8 mouse cellular contexts compared by ENCODE assay signal in genomic region chr19:43753226-43753835, GRCm38 (mm10). TPM values are rescaled to one million over a fixed set of nuclear protein-coding genes. Genes with fewer than 3 reads are reported as not detected.
A peak's percentile ranks its signal among the peaks of the same experiment; 100 is the strongest.
DNase-seq lines count a peak whose midpoint lies in the region; ATAC-seq lines count a peak whose summit lies in the region.

No protein-coding gene starts in this region.

- peak; percentile 89 for DNase-seq in 3T3-L1 (ENCODE audit: low read depth, low spot score)
- peak; percentile 95 for DNase-seq in adrenal gland, postnatal 10 days
- DNase-seq in kidney, adult 18-20 months, result peak; percentile 94
- DNase-seq in limb, embryonic 10.5 days (ENCODE audit: low spot score), result no peak
- peak; percentile 80 to 87 for DNase-seq in spleen, adult 18-20 months

- H3K4me2 ChIP-seq in embryonic facial prominence, embryonic 12.5 days (replicated peaks), result peak overlapping the region; percentile 57
- peak overlapping the region; percentile 62 for H3K4me2 ChIP-seq in midbrain, embryonic 12.5 days (replicated peaks)

- 1% methylated on average over 24 of the region's 24 CpGs for WGBS in embryonic facial prominence, embryonic 12.5 days
- 1% methylated on average over 24 of the region's 24 CpGs for WGBS in limb, embryonic 10.5 days
- WGBS in midbrain, embryonic 12.5 days, result 2% methylated on average over 23 of the region's 24 CpGs

- peak; percentile 82 for ATAC-seq in embryonic facial prominence, embryonic 12.5 days (ENCODE audit: insufficient number of reproducible peaks, insufficient read depth, low FRiP score, low TSS enrichment)
- peak; percentile 89 for ATAC-seq in granulocyte monocyte progenitor cell, adult 5-6 weeks (replicated peaks; ENCODE audit: poor library complexity, severe bottlenecking)
- peak; percentile 89 for ATAC-seq in midbrain, embryonic 12.5 days (ENCODE audit: low FRiP score, low read depth)

- H3K36me3 ChIP-seq in embryonic facial prominence, embryonic 12.5 days, result peaks cover 16% of the 10 kb centered on the region
- peaks cover 28% of the 10 kb centered on the region for H3K36me3 ChIP-seq in limb, embryonic 10.5 days
- peaks cover 21% of the 10 kb centered on the region for H3K36me3 ChIP-seq in midbrain, embryonic 12.5 days

- H3K9me3 ChIP-seq in embryonic facial prominence, embryonic 12.5 days, result no peaks in the 10 kb centered on the region
- no peaks in the 10 kb centered on the region for H3K9me3 ChIP-seq in limb, embryonic 10.5 days (replicated peaks)
- no peaks in the 10 kb centered on the region for H3K9me3 ChIP-seq in midbrain, embryonic 12.5 days

- no peaks in the 10 kb centered on the region for H3K27me3 ChIP-seq in embryonic facial prominence, embryonic 12.5 days
- no peaks in the 10 kb centered on the region for H3K27me3 ChIP-seq in limb, embryonic 10.5 days (ENCODE audit: low read depth, poor library complexity, severe bottlenecking)
- no peaks in the 10 kb centered on the region for H3K27me3 ChIP-seq in midbrain, embryonic 12.5 days

- peak overlapping the region; percentile 75 for H3K9ac ChIP-seq in embryonic facial prominence, embryonic 12.5 days
- H3K9ac ChIP-seq in midbrain, embryonic 12.5 days (replicated peaks), result peak overlapping the region; percentile 74

- H3K27ac ChIP-seq in embryonic facial prominence, embryonic 12.5 days, result peak overlapping the region; percentile 95
- H3K27ac ChIP-seq in limb, embryonic 10.5 days, result peak overlapping the region; percentile 96
- H3K27ac ChIP-seq in midbrain, embryonic 12.5 days (replicated peaks), result peak overlapping the region; percentile 95

- H3K4me3 ChIP-seq in embryonic facial prominence, embryonic 12.5 days, result peak overlapping the region; percentile 63
- peak overlapping the region; percentile 75 for H3K4me3 ChIP-seq in limb, embryonic 10.5 days
- H3K4me3 ChIP-seq in midbrain, embryonic 12.5 days, result peak overlapping the region; percentile 70

- no peaks in the 10 kb centered on the region for H3K4me1 ChIP-seq in embryonic facial prominence, embryonic 12.5 days
- H3K4me1 ChIP-seq in limb, embryonic 10.5 days, result peaks cover 15% of the 10 kb centered on the region
- H3K4me1 ChIP-seq in midbrain, embryonic 12.5 days, result peaks cover 10% of the 10 kb centered on the region

RNA-seq across cellular contexts. Expression of gene Cox15, which starts 0.5 kb away (rescaled TPM):
- total RNA-seq in adrenal gland, postnatal 10 days (2021), result 10 to 100 TPM; 34.9 to 44.9 TPM
- 14.8 and 15.3 TPM in 2 replicates for polyA plus RNA-seq in embryonic facial prominence, embryonic 12.5 days (2016; fragmentation: Nextera tagmentation; extraction: Ambion mirVana)
- total RNA-seq in granulocyte monocyte progenitor cell, adult 5-6 weeks (2014; fragmentation: Nextera tagmentation), result 9.6 and 12.8 TPM in 2 replicates
- 14.7 and 17.1 TPM in 2 replicates for total RNA-seq in granulocyte monocyte progenitor cell, adult 5-6 weeks (2017)
- polyA plus RNA-seq in limb, embryonic 10.5 days (2016; fragmentation: Nextera tagmentation; extraction: Ambion mirVana), result 14.6 and 15.4 TPM in 2 replicates
- polyA plus RNA-seq in midbrain, embryonic 12.5 days (2016; fragmentation: Nextera tagmentation; extraction: Ambion mirVana), result 12.8 and 13.6 TPM in 2 replicates

RNA-seq across cellular contexts. Expression of gene Cutc, which starts 0.5 kb away (rescaled TPM):
- total RNA-seq in adrenal gland, postnatal 10 days (2021), result 10 to 100 TPM; 15.7 to 18.7 TPM
- polyA plus RNA-seq in embryonic facial prominence, embryonic 12.5 days (2016; fragmentation: Nextera tagmentation; extraction: Ambion mirVana), result 11.1 and 13.0 TPM in 2 replicates
- 29.7 and 33.8 TPM in 2 replicates for total RNA-seq in granulocyte monocyte progenitor cell, adult 5-6 weeks (2014; fragmentation: Nextera tagmentation)
- 22.3 and 46.1 TPM in 2 replicates for total RNA-seq in granulocyte monocyte progenitor cell, adult 5-6 weeks (2017)
- 12.3 and 13.1 TPM in 2 replicates for polyA plus RNA-seq in limb, embryonic 10.5 days (2016; fragmentation: Nextera tagmentation; extraction: Ambion mirVana)
- 10.6 and 11.2 TPM in 2 replicates for polyA plus RNA-seq in midbrain, embryonic 12.5 days (2016; fragmentation: Nextera tagmentation; extraction: Ambion mirVana)

RNA-seq across cellular contexts. Expression of gene Abcc2, which starts 28.7 kb away (rescaled TPM):
- total RNA-seq in adrenal gland, postnatal 10 days (2021), result 10 to 100 TPM; 10.9 to 25.0 TPM
- polyA plus RNA-seq in embryonic facial prominence, embryonic 12.5 days (2016; fragmentation: Nextera tagmentation; extraction: Ambion mirVana), result 0.08 and 0.33 TPM in 2 replicates
- 3.2 and 7.3 TPM in 2 replicates for total RNA-seq in granulocyte monocyte progenitor cell, adult 5-6 weeks (2014; fragmentation: Nextera tagmentation)
- 5.3 and 6.7 TPM in 2 replicates for total RNA-seq in granulocyte monocyte progenitor cell, adult 5-6 weeks (2017)
- polyA plus RNA-seq in limb, embryonic 10.5 days (2016; fragmentation: Nextera tagmentation; extraction: Ambion mirVana), result 0.26 TPM in 1 of 2 replicates, not detected in the other
- not detected in 2 replicates for polyA plus RNA-seq in midbrain, embryonic 12.5 days (2016; fragmentation: Nextera tagmentation; extraction: Ambion mirVana)
